Mouse (Mus musculus): ENCODE measurements around the gene Nras. TPM values are rescaled to one million over a fixed set of nuclear protein-coding genes. Genes with fewer than 3 reads are reported as not detected.
A peak's percentile ranks its signal among the peaks of the same experiment; 100 is the strongest.

Gene Nras
- 88.8 and 113 TPM in 2 replicates for total RNA-seq (2012; rRNA removed)

GRCm38 (mm10) chr3:103058207-103059157 is at the start of gene Nras:
Nras (plus strand) TSS chr3:103058285.
- Histone ChIP-seq H3K36me3 (ENCODE audit: control insufficient read depth, insufficient read depth, low read length, poor library complexity, severe bottlenecking) (peaks cover 31% of the 10 kb centered on the region), H3K27ac (ENCODE audit: insufficient read depth, low read depth, low read length, poor library complexity, severe bottlenecking) (peak within 1 kb of the TSS; percentile 93), H3K9me3 (ENCODE audit: control insufficient read depth, insufficient read depth, low read depth, low read length) (no peaks in the 10 kb centered on the region), H3K9ac (ENCODE audit: insufficient read depth, low read depth, low read length, poor library complexity, severe bottlenecking) (peak within 1 kb of the TSS; percentile 81), H3K4me1 (ENCODE audit: control insufficient read depth in 2 of 2, insufficient read depth in 2 of 2, low read length in 2 of 2, poor library complexity in 1 of 2) (no peaks in the 10 kb centered on the region), H3K4me3 (ENCODE audit: insufficient read depth in 1 of 2, low read depth in 1 of 2, low read length in 2 of 2, poor library complexity in 1 of 2, severe bottlenecking in 1 of 2) (peak within 1 kb of the TSS; percentile 71 to 76)
- in situ Hi-C loops (cut with MboI; ENCODE audit: low sequenced_read_pairs in 2 of 2, unreplicated experiment in 2 of 2) = no loop called here
- TF ChIP-seq HCFC1 (IDR thresholded peaks at IDR 0.05; ENCODE audit: borderline replicate concordance, insufficient read depth, low read length) = peak; percentile 76; the same call in 1 of the 2 replicates
- TF ChIP-seq CHD2 (IDR thresholded peaks at IDR 0.05; ENCODE audit: low read depth, low read length) = no peak
- TF ChIP-seq ZC3H11A (IDR thresholded peaks at IDR 0.05; ENCODE audit: borderline replicate concordance, low read depth, low read length) = no peak
- TF ChIP-seq ZNF384 (IDR thresholded peaks at IDR 0.05; ENCODE audit: low read depth, low read length) = no peak
- TF ChIP-seq MAFK (IDR thresholded peaks at IDR 0.05; ENCODE audit: insufficient read depth, low read depth, low read length) = no peak
- peak; percentile 91 for DNase-seq (ENCODE audit: low read depth, low spot score)

DNA sequence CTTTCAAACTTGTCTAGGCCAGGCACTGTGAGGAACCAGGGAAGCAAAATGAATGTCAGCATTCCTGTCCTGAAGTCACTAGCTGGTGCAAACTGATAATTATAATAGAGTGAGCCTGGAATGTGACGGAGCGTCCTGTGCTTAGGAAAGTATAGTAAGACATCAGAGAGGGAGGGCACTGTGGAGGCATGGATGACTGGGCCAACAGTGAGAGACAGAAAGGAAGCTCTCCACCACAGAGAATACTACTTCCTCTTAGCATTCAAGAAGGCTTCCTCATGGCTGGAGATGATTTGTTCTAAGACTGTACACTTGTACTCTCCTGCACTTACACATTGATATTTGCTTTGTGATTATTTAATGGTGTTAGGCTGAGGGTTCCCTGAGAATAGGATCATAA is 40.7 kb upstream of the Nras start:
- H3K9ac ChIP-seq (ENCODE audit: insufficient read depth, low read depth, low read length, poor library complexity, severe bottlenecking) = no peak overlapping the region
- no peaks in the 10 kb centered on the region for H3K36me3 ChIP-seq (ENCODE audit: control insufficient read depth, insufficient read depth, low read length, poor library complexity, severe bottlenecking)
- no peak overlapping the region for H3K4me3 ChIP-seq (ENCODE audit: insufficient read depth in 1 of 2, low read depth in 1 of 2, low read length in 2 of 2, poor library complexity in 1 of 2, severe bottlenecking in 1 of 2)
- H3K9me3 ChIP-seq (ENCODE audit: control insufficient read depth, insufficient read depth, low read depth, low read length) = no peaks in the 10 kb centered on the region
- no peak for DNase-seq (ENCODE audit: low read depth, low spot score)
- in situ Hi-C loops (cut with MboI; ENCODE audit: low sequenced_read_pairs in 2 of 2, unreplicated experiment in 2 of 2) = no loop called here
- H3K4me1 ChIP-seq (ENCODE audit: control insufficient read depth in 2 of 2, insufficient read depth in 2 of 2, low read length in 2 of 2, poor library complexity in 1 of 2) = peaks cover 0 to 3% of the 10 kb centered on the region in 2 experiments; a peak in 1 of 4 replicates
- no peak overlapping the region for H3K27ac ChIP-seq (ENCODE audit: insufficient read depth, low read depth, low read length, poor library complexity, severe bottlenecking)
- no peak for TF ChIP-seq ZNF384 (IDR thresholded peaks at IDR 0.05; ENCODE audit: low read depth, low read length)
- TF ChIP-seq ZC3H11A (IDR thresholded peaks at IDR 0.05; ENCODE audit: borderline replicate concordance, low read depth, low read length) = no peak
- TF ChIP-seq HCFC1 (IDR thresholded peaks at IDR 0.05; ENCODE audit: borderline replicate concordance, insufficient read depth, low read length) = no peak
- TF ChIP-seq CHD2 (IDR thresholded peaks at IDR 0.05; ENCODE audit: low read depth, low read length) = no peak
- TF ChIP-seq MAFK (IDR thresholded peaks at IDR 0.05; ENCODE audit: insufficient read depth, low read depth, low read length) = no peak

- Histone ChIP-seq H3K36me3 (ENCODE audit: control insufficient read depth, insufficient read depth, low read length, poor library complexity, severe bottlenecking) (no peaks in the 10 kb centered on the region), H3K4me3 (ENCODE audit: insufficient read depth in 1 of 2, low read depth in 1 of 2, low read length in 2 of 2, poor library complexity in 1 of 2, severe bottlenecking in 1 of 2) (peak overlapping the region in 1 of 2 experiments; percentile 92; a peak in 2 of 4 replicates), H3K9ac (ENCODE audit: insufficient read depth, low read depth, low read length, poor library complexity, severe bottlenecking) (0 out of 2 replicates have a peak overlapping the region, but pooled peaks have one; percentile 11), H3K4me1 (ENCODE audit: control insufficient read depth in 2 of 2, insufficient read depth in 2 of 2, low read length in 2 of 2, poor library complexity in 1 of 2) (peaks cover 1 to 3% of the 10 kb centered on the region in 2 experiments; a peak in 1 of 4 replicates), H3K9me3 (ENCODE audit: control insufficient read depth, insufficient read depth, low read depth, low read length) (no peaks in the 10 kb centered on the region), H3K27ac (ENCODE audit: insufficient read depth, low read depth, low read length, poor library complexity, severe bottlenecking) (no peak overlapping the region)
- no peak for DNase-seq (ENCODE audit: low read depth, low spot score)
- in situ Hi-C loops (cut with MboI; ENCODE audit: low sequenced_read_pairs in 2 of 2, unreplicated experiment in 2 of 2) = no loop called here
- TF ChIP-seq MAFK (IDR thresholded peaks at IDR 0.05; ENCODE audit: insufficient read depth, low read depth, low read length) (no peak), CHD2 (IDR thresholded peaks at IDR 0.05; ENCODE audit: low read depth, low read length) (no peak), ZC3H11A (IDR thresholded peaks at IDR 0.05; ENCODE audit: borderline replicate concordance, low read depth, low read length) (no peak), ZNF384 (IDR thresholded peaks at IDR 0.05; ENCODE audit: low read depth, low read length) (no peak), HCFC1 (IDR thresholded peaks at IDR 0.05; ENCODE audit: borderline replicate concordance, insufficient read depth, low read length) (no peak)
These were observed 38.6 kb upstream of the Nras start for GRCm38 (mm10) chr3:103019462-103019861.

GRCm38 (mm10) chr3:103020249-103020942 is 37.7 kb upstream of the Nras start, which contains the start of gene Csde1:
Csde1 (plus strand) TSS chr3:103020426.
- Histone ChIP-seq H3K4me3 (ENCODE audit: insufficient read depth in 1 of 2, low read depth in 1 of 2, low read length in 2 of 2, poor library complexity in 1 of 2, severe bottlenecking in 1 of 2) (peak within 1 kb of the TSS; percentile 91 to 92), H3K27ac (ENCODE audit: insufficient read depth, low read depth, low read length, poor library complexity, severe bottlenecking) (peak within 1 kb of the TSS; percentile 98), H3K9me3 (ENCODE audit: control insufficient read depth, insufficient read depth, low read depth, low read length) (no peaks in the 10 kb centered on the region), H3K9ac (ENCODE audit: insufficient read depth, low read depth, low read length, poor library complexity, severe bottlenecking) (peak within 1 kb of the TSS; percentile 99), H3K4me1 (ENCODE audit: control insufficient read depth in 2 of 2, insufficient read depth in 2 of 2, low read length in 2 of 2, poor library complexity in 1 of 2) (peaks cover 3 to 6% of the 10 kb centered on the region in 2 experiments; a peak in 2 of 4 replicates), H3K36me3 (ENCODE audit: control insufficient read depth, insufficient read depth, low read length, poor library complexity, severe bottlenecking) (no peaks in the 10 kb centered on the region)
- in situ Hi-C loops (cut with MboI; ENCODE audit: low sequenced_read_pairs in 2 of 2, unreplicated experiment in 2 of 2) = no loop called here
- peak; percentile 96 for TF ChIP-seq CHD2 (IDR thresholded peaks at IDR 0.05; ENCODE audit: low read depth, low read length)
- TF ChIP-seq ZNF384 (IDR thresholded peaks at IDR 0.05; ENCODE audit: low read depth, low read length) = no peak
- DNase-seq (ENCODE audit: low read depth, low spot score) = peak; percentile 97
